Mouse (Mus musculus) hindbrain, embryonic 13.5 days (tissue): ENCODE data around the gene 1700125H20Rik. TPM values are rescaled to one million over a fixed set of nuclear protein-coding genes. Genes with fewer than 3 reads are reported as not detected.
A peak's percentile ranks its signal among the peaks of the same experiment; 100 is the strongest.

ENCODE experiments used
- ATAC-seq: fragments of 200-750 bp; cut with Nextera tagmentation; 2 replicates; pipeline ENCODE4 v1.8.0; 2017; ENCODE audit warnings: moderate TSS enrichment; ENCODE audit not compliant: low FRiP score
- H3K27ac ChIP-seq: fragments of 300-500 bp; sonication (generic); 2 replicates; pipeline ENCODE4 v1.5.1; 2015; ENCODE audit warnings: inconsistent platforms, mild to moderate bottlenecking, moderate library complexity
- H3K27me3 ChIP-seq: fragments of 300-500 bp; sonication (generic); 2 replicates; pipeline ENCODE4 v1.6.1; 2015; ENCODE audit warnings: mild to moderate bottlenecking, inconsistent platforms
- H3K36me3 ChIP-seq: fragments of 300-500 bp; sonication (generic); 2 replicates; pipeline ENCODE4 v1.6.1; 2015; ENCODE audit warnings: mild to moderate bottlenecking, inconsistent platforms
- H3K4me1 ChIP-seq: fragments of 300-500 bp; sonication (generic); replicated peaks from 2 replicates; pipeline ENCODE4 v1.6.1; 2015; ENCODE audit warnings: inconsistent platforms
- H3K4me2 ChIP-seq: fragments of 300-500 bp; sonication (generic); 2 replicates; pipeline ENCODE4 v1.6.1; 2015; ENCODE audit warnings: inconsistent platforms, mild to moderate bottlenecking, moderate library complexity
- H3K4me3 ChIP-seq: fragments of 300-500 bp; sonication (generic); 2 replicates; pipeline ENCODE4 v1.5.1; 2015; ENCODE audit warnings: mild to moderate bottlenecking, inconsistent platforms
- H3K9ac ChIP-seq: fragments of 300-500 bp; sonication (generic); 2 replicates; pipeline ENCODE4 v1.6.1; 2015; ENCODE audit warnings: mild to moderate bottlenecking, inconsistent platforms
- H3K9me3 ChIP-seq: fragments of 300-500 bp; sonication (generic); 2 replicates; pipeline ENCODE4 v1.6.1; 2016; ENCODE audit warnings: inconsistent platforms
- WGBS: fragments of 180-500 bp; shearing (Covaris S2); methylation state at CpG from one replicate; pipeline ENCODE4 v1.1.7; 2015; 5-methylcytosine and 5-hydroxymethylcytosine counted together
- polyA plus RNA-seq: library from polyadenylated mRNA; unstranded; fragments of >200 nt; fragmentation: Nextera tagmentation; extraction: Ambion mirVana; gene quantifications from 2 replicates; pipeline ENCODE4 v1.2.1, GENCODE M21; 2015

1700125H20Rik gene
- polyA plus RNA-seq: 1.4 and 1.6 TPM in 2 replicates

DNA sequence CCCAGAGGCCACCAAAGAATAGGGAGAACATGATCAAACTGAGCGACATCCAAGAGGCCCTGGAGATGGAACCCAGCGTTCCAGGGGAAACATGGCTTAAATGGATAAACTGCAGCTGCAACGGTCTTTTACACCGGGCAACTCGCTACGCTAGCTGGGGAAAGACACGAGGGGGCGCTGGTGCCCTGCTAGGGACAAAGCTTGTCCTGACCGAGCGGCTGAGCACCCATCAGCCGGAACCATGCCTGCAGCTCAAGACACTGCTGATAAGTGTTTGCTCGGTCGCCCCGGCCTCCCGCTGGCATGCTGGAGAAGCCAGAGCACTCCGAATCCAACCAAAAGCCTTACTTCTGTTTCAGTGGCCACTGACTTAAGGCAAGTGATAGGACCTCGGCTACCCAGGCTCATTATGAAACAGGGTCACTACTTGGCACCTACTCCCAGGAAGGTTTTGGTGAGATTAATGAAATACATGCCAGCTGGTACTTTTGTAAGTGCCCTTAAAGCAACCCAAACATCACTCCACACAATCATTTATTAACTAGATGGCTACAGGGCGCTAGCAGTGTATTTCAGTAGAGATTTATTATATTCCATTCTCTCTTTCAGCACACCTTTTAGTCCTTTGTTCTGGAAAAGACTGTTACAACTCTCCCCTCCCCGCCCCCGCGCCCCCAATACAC is at the start of gene 1700125H20Rik:
TSS of gene 1700125H20Rik (plus strand) at position 347 of the 683 bp plus-strand sequence.
- ATAC-seq: peak; percentile 82
- Histone ChIP-seq H3K27me3 (no peaks in the 10 kb centered on the region), H3K4me1 (peaks cover 10% of the 10 kb centered on the region), H3K27ac (no peak within 1 kb of the TSS), H3K9me3 (no peaks in the 10 kb centered on the region), H3K4me3 (peak within 1 kb of the TSS; percentile 31), H3K9ac (peak within 1 kb of the TSS; percentile 65), H3K36me3 (no peaks in the 10 kb centered on the region), H3K4me2 (peak within 1 kb of the TSS; percentile 59)
- 14% methylated on average over 21 of the region's 21 CpGs for WGBS

DNA sequence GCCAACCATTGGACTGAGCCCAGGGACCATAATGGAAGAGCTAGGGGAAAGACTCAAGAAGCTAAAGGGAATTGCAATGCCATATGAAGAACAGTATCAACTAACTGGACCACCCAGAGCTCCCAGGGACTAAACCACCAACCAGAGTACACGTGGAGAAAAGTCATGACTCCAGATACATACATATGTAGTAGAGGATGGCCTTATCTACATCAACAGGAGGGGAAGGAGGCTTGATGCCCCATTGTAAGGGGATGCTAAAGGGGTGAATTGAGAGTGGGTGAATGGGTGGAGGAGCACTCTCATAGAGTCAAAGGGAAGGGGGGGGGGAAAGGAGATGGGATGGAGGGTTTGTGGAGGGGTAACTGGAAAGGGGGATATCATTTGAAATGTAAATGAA is 48.1 kb upstream of the 1700125H20Rik start:
- 63% methylated on average over 1 of the region's 1 CpGs for WGBS
- no peak for ATAC-seq
- Histone ChIP-seq H3K4me2 (no peak overlapping the region), H3K27me3 (no peaks in the 10 kb centered on the region), H3K27ac (no peak overlapping the region), H3K9ac (no peak overlapping the region), H3K4me1 (no peaks in the 10 kb centered on the region), H3K36me3 (no peaks in the 10 kb centered on the region), H3K9me3 (no peaks in the 10 kb centered on the region), H3K4me3 (no peak overlapping the region)

DNA sequence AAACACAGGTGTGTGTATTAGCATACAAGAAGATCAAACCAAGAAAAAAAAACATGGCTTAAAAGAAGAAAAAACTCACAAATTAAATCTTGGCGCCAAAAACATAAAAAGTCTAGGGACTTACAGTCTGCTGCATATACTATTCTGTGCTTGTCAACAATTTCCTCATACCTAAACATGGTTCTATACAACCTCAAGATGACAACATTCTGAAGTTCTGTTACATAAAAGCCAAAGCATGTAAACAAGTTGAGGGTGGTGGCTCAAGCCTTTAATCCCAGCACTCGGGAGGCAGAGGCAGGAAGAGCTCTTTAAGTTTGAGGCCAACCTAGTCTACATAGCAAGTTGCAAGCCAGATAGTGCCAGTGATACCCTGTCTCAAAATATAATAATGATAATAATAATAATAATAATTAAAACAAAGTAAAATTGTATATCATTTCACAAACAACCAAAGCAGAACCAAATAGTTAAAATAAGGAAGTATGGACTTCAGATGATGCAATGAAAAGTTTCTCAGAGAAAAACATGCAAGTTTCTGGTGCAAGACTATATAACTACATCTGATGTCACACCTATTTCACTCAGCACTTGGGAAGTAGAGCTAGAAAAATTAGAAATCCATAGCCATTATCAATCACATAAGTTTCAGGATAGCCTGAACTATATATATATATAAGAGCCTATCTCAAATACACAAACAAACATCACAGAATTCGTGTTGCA is 46.8 kb upstream of the 1700125H20Rik start:
- Histone ChIP-seq H3K9me3 (no peaks in the 10 kb centered on the region), H3K4me2 (no peak overlapping the region), H3K27ac (no peak overlapping the region), H3K27me3 (no peaks in the 10 kb centered on the region), H3K4me1 (no peaks in the 10 kb centered on the region), H3K9ac (no peak overlapping the region), H3K36me3 (no peaks in the 10 kb centered on the region), H3K4me3 (no peak overlapping the region)
- WGBS: 90% methylated on average over 3 of the region's 3 CpGs
- no peak for ATAC-seq

DNA sequence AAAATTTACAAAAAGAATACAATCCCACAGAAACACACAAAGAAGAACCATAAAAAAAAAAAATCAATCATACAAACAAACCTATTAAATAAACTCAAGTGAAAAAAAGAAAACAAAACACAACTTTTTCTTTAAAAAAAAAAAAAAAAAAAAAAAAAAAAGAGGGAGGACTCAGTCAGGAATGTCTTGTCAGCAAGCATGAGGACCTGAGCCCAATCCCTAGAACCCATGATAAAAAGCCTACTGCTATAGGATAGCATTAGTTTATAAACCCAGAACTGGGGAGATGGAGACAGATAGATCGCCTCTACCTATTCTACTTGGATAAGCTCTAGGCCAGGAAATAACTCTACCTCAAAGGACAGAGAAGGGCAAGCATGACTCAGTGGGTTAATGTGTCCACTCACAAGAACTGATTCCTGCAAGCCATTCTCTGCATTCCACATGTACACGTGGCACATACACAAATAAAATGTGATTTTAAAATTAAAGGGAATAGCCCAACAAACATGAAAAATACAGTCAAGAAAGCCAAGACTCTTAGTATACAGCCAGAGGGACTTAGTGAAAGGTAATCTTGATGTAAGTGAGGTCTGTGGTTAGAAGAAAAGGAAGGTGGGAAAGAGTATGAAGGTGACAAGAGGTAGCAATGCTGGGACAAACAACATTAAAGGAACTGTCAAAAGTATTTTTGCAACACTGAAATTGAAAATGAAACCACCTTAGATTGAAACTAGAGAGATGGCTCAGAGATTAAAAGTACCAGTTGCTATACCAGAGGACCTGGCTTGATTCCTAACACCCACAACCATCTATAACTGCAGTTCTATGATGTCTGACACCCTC is 43.7 kb upstream of the 1700125H20Rik start:
- Histone ChIP-seq H3K4me1 (no peaks in the 10 kb centered on the region), H3K4me2 (no peak overlapping the region), H3K36me3 (no peaks in the 10 kb centered on the region), H3K27me3 (no peaks in the 10 kb centered on the region), H3K9me3 (no peaks in the 10 kb centered on the region), H3K9ac (no peak overlapping the region), H3K4me3 (no peak overlapping the region), H3K27ac (no peak overlapping the region)
- ATAC-seq: no peak
- 93% methylated on average over 2 of the region's 2 CpGs for WGBS

DNA sequence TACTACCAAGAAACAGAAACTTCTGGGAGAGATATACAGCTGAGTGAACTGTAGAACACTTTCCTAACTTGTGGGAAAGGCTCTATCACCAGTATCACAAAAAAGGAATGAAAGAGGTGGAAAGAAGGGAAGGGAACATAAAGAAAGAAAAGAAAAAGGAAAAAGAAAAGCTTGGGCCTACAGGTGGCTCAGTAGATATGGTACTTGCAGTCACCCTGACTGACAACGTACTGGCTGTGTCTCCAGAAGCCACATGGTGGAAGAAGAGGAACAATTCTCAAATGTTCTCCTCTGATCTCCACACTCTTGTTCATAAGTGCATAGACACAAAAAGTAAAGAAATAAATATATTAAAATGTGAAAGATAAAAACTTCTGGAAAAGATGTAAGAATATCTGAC is 41.3 kb upstream of the 1700125H20Rik start:
- ATAC-seq: no peak
- WGBS: 94% methylated on average over 1 of the region's 1 CpGs
- H3K27me3 ChIP-seq: no peaks in the 10 kb centered on the region

DNA sequence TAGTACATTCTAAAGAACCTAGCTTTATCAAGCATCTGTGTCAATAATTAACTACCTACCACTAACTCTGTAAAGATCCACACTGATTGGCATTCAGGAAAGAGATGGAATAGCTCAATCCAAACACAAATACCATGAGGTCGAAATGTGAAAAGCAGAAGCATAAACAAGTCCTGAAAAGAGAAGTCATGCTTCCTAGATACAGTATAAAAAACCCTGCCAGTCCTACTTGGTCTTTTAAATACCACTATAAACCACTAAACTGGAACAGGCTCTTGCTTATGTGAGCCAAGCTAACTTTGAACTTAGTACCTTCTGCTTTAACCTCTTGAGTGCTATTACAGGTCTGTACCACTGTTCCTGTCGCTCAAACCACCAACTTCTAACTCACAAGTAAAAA is 38.7 kb upstream of the 1700125H20Rik start:
- H3K9ac ChIP-seq: no peak overlapping the region
- no peak overlapping the region for H3K27ac ChIP-seq
- H3K9me3 ChIP-seq: no peaks in the 10 kb centered on the region
- no peak overlapping the region for H3K4me3 ChIP-seq
- H3K4me2 ChIP-seq: no peak overlapping the region
- no peaks in the 10 kb centered on the region; the same call in 1 of the 2 replicates for H3K4me1 ChIP-seq
- no peak for ATAC-seq
- 80% methylated on average over 2 of the region's 2 CpGs for WGBS
- no peaks in the 10 kb centered on the region for H3K36me3 ChIP-seq
- no peaks in the 10 kb centered on the region for H3K27me3 ChIP-seq

More for the DNA sequence above, 41.3 kb upstream of the 1700125H20Rik start:
- no peak overlapping the region for H3K4me2 ChIP-seq
- H3K36me3 ChIP-seq: no peaks in the 10 kb centered on the region
- H3K4me3 ChIP-seq: no peak overlapping the region
- H3K9me3 ChIP-seq: no peaks in the 10 kb centered on the region
- no peak overlapping the region for H3K9ac ChIP-seq
- no peak overlapping the region for H3K27ac ChIP-seq
- no peaks in the 10 kb centered on the region for H3K4me1 ChIP-seq

DNA sequence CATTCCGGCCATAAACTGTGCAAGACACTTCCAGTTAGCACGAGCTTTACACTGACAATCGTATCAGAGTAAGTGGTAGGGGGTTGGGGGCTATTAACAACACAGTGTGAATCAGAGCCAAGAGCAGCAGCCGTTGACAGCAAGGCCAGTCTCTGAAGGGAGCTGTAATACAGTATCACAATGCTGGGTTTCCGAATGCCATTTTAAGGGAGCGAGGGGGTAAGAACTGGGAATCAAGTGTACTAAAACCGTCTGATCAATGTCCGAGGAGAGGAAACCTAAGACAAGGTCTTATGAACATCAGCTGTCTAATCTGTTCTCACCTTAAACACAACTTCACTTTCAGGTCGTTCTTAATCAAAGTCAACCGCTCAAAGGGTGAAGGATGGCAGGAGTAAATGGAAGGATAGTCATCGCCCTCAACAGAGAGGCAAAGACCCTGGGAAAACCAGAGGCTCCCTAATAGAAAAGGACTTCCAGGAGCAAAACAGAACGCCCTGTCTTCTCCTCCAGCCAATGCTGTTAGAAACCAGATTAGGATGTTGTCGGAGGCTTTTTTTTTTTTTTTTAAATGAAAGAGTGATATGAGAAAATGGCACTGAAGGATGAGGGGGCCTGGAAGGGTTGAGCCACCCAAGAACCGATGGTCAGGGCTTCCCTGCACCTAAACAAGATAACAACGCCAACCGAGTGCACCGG is 31.3 kb upstream of the 1700125H20Rik start:
- Histone ChIP-seq H3K9ac (peak overlapping the region; percentile 91), H3K9me3 (no peaks in the 10 kb centered on the region), H3K27ac (peak overlapping the region; percentile 93), H3K27me3 (no peaks in the 10 kb centered on the region), H3K36me3 (no peaks in the 10 kb centered on the region), H3K4me2 (peak overlapping the region; percentile 69), H3K4me1 (peaks cover 20% of the 10 kb centered on the region), H3K4me3 (peak overlapping the region; percentile 81)
- no peak for ATAC-seq
- WGBS: 2% methylated on average over 17 of the region's 17 CpGs

DNA sequence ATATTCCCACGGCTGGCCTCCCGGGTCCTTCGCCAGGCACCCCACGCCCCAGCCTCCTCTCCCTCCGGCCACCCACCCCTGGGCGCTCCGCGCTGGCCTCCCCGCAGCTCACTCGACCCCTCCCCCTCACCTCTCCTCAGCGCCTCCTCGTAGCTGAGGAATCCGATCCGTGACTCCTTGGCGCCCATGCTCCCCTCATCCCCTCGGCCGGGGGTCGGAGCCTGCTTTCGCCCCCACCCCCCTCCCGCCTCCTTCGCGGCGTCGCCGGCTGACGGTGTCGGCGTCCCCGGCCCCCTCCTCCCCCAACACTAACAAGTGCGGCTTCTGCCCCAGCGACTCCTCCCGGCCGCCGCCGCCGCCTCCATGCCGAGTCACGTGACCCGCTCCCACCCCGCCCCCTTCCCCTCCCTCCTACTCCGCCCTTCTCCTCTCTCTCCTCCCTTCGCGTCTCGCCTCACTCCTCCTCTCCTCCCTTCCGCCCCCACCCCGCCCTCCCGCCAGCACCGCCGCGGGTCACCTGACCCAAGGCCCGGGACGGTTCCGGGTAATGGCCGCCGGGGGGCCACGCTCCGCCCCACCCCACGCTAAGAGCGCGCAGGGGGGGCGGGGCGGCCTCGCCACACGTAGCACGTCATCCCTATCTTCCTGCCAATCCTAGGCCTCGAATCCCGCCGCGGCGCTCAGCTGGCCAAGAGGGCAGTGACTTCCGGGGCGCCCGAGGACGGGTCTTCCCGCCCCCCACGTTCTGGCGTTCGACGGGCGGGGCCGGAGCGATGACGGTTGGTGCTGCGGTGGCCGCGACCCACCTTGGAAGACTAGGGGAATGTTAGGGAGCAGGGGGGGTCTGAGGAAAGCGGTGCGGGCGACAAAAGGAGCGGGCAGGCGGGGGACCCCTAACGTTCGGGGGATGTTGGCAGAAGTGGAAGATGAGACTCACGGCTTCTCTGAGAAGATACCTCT is 30.3 kb upstream of the 1700125H20Rik start, which contains the start of gene Usp32:
TSS of gene Usp32 (minus strand) at position 581 of the 960 bp plus-strand sequence.
- peaks cover 20% of the 10 kb centered on the region for H3K4me1 ChIP-seq
- H3K9me3 ChIP-seq: no peaks in the 10 kb centered on the region
- peak within 1 kb of the TSS; percentile 70 for H3K4me2 ChIP-seq
- peak within 1 kb of the TSS; percentile 93 for H3K27ac ChIP-seq
- no peaks in the 10 kb centered on the region for H3K27me3 ChIP-seq
- peak within 1 kb of the TSS; percentile 81 for H3K4me3 ChIP-seq
- H3K9ac ChIP-seq: peak within 1 kb of the TSS; percentile 91
- H3K36me3 ChIP-seq: no peaks in the 10 kb centered on the region
- under 1% methylated on average over 89 of the region's 94 CpGs for WGBS
- peak; percentile 97 for ATAC-seq

DNA sequence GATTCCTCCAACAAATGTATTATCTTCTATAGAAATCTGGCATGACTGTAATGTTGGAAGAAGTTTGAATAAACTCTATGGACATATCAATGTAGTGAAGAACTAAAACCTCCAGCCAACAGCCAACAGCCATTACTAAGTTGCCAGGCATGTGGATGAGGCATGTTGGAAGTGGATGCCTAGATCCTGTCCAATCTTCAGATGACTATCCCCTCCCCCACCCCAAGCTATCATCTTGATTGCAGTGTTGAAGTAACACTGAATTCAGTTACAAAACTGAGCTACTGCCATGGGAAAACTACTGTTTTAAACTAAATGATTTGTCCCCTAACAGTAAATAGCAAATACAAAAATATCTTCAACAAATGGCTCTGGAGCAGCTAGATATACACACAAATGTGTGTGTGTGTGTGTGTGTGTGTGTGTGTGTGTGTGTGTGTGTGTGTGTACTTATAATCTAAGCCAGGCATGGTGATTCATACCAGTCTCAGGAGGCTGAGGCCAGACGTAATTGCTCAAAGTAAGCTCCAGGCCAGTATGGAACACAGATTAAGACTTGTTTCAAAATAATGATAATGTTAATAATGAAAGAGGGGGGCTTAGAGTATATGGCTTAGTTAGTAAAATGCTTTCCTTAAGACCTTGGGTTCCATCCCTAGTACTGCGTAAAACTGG is 17.8 kb upstream of the 1700125H20Rik start:
- Histone ChIP-seq H3K4me3 (no peak overlapping the region), H3K27me3 (no peaks in the 10 kb centered on the region), H3K4me1 (no peaks in the 10 kb centered on the region), H3K27ac (no peak overlapping the region), H3K9me3 (no peaks in the 10 kb centered on the region), H3K36me3 (no peaks in the 10 kb centered on the region), H3K4me2 (no peak overlapping the region), H3K9ac (no peak overlapping the region)
- 98% methylated on average over 2 of the region's 2 CpGs for WGBS
- ATAC-seq: no peak

DNA sequence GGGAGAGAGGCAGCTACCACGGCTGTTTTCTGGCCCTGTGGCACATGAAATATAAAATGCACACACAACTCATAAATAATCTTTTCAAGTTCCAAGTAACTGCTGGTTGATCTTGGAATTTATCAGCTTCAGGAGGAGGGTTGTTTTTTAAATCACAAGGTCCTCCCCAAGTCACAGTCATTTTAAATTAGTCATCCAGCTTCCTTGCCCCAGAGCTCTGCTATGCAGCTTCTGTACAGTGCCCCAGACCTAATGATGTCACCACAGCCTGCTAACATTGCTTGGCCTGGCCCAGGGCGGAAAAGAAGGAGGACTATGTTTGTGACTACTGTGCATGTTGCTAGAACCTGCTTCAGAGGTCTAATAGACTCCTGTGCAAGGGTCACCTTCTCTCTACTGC is 12.9 kb upstream of the 1700125H20Rik start:
- WGBS: 72% methylated on average over 2 of the region's 2 CpGs
- no peaks in the 10 kb centered on the region for H3K4me1 ChIP-seq
- no peaks in the 10 kb centered on the region for H3K36me3 ChIP-seq
- no peak for ATAC-seq
- H3K27me3 ChIP-seq: no peaks in the 10 kb centered on the region
- H3K4me3 ChIP-seq: no peak overlapping the region
- no peaks in the 10 kb centered on the region for H3K9me3 ChIP-seq
- H3K27ac ChIP-seq: no peak overlapping the region
- no peak overlapping the region for H3K9ac ChIP-seq
- H3K4me2 ChIP-seq: no peak overlapping the region
